Mouse (Mus musculus): ENCODE data around the gene Bcl2l1. TPM values are rescaled to one million over a fixed set of nuclear protein-coding genes. Genes with fewer than 3 reads are reported as not detected.

Gene Bcl2l1
- total RNA-seq, 2 experiments from 2014 or later = 120 to 127 TPM

DNA sequence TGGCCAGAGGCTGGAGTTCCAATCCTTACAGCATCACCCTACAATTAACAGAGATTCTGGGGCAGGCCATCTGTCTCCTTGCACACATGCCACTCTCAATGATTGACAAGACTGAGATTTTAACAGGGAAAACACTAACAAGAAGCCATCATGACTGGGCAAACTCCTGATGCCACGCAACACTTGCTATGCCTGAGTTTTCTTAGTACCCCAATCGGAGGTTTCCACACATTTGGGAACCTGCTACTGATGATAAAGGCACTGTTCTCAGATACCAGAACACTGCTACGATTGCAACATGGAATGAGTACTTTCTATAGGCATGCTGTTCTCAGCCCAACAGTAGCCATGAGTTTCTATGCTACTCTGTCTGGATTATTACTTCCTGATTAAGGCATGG, 5.0 kb downstream of the Bcl2l1 start:
- intact Hi-C loops (cut with DNase I) = no loop called here
- no peak for DNase-seq (ENCODE audit: low spot score in 2 of 2)

DNA sequence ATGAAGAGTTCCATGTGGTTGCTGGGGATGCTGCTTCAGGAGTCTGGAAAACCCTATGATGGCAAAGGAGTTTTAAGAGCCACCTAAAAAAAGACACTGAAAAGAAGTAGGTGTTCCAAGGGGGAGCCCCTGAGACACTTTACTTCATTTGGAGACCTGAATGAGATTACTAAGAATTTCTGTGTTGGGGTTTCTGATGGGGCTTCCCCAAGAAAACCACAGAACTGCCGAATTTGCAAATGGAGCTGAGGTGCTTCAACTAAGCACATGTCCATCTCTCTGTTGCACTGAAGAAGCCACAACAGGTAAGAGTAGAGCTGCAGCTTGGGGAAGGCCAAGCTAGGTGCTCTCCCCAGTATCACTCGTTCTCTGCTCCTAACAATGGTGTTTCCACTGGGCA, 5.8 kb downstream of the Bcl2l1 start:
- intact Hi-C loops (cut with DNase I) = no loop called here
- DNase-seq (ENCODE audit: low spot score in 2 of 2) = no peak

DNA sequence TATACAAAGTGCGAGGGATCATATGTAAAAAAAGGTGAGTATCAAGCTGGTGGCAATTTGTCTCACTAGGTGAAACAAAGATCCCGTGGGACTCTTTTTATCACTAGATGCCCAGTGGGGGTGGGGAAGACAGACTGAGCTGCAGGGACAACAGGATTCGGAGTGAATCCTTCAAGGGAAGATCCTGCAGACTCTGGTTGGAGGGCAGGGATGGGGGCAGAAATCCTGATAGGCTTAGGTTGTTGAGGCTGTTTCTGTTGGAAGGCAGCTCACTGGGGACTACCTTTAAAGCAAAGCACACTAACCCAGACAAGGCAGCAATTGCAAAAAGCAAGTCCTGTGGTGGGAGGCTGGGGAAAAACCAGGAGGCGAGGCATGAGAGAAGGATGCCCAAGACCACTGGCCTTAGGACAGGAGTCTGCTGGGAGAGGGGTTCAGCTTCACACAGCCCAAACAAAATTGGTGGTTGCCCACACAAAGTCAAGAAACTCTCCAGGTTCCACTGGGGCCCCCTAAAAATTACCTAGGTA, 6.3 kb downstream of the Bcl2l1 start:
- intact Hi-C loops (cut with DNase I) = no loop called here
- no peak for DNase-seq (ENCODE audit: low spot score in 2 of 2)

DNA sequence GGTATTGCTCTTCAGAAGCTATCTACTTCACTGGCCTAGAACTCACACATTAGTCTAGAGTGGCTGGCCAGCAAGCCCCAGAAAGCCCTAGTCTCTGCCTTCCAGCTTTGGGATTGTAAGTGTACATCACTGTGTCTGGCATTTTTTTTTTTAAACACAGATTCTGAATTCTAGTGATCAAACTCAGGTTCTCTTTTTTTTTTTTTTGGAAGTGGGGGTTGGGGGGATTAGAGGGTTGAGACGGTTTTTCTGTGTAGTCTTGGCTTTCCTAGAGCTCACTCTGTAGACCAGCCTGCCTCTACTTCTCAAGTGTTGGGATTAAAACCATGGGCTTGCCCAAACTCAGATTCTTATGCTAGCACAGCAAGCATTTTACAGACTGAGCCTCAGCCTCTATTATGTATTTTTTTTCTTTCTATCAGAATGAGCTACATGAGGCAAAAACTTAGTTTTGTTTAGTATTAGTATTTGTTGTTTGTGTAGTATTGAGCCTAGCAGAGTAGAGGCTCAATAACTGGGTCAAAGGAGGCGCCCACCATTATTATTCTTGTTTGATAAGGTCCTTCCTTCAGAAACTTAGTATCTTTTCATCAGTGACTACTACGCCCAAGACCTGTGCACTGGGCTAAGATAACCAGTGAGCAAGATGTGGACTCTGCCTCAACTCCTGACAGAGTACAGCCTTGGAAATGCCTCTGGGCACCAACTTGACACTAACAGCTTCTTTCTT, 6.9 kb downstream of the Bcl2l1 start:
- intact Hi-C loops (cut with DNase I) = no loop called here
- DNase-seq (ENCODE audit: low spot score in 2 of 2) = no peak

DNA sequence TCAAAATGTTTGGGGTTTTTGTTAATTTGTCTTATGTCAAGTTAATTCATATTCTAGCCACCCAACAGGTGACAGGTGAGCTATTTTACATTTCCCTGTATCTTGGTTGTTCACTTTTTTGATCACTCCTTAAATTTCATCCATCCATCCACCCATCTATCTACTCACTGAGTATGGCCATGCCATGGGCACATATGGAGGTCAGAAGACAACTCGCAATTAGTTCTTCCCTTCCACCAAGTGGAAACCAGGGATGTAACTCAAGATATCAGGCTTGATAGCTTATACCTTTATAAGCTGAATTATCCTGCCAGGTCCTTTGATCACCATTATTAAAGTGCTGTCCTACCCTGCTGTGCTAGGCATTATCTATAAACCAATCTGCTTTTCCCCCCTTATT, 7.8 kb downstream of the Bcl2l1 start:
- no peak for DNase-seq (ENCODE audit: low spot score in 2 of 2)
- intact Hi-C loops (cut with DNase I) = no loop called here

- intact Hi-C loops (cut with DNase I) = no loop called here
- no peak for DNase-seq (ENCODE audit: low spot score in 2 of 2)
Measured at GRCm38 (mm10) chr2:152821566-152821965, 10.0 kb downstream of the Bcl2l1 start.

DNA sequence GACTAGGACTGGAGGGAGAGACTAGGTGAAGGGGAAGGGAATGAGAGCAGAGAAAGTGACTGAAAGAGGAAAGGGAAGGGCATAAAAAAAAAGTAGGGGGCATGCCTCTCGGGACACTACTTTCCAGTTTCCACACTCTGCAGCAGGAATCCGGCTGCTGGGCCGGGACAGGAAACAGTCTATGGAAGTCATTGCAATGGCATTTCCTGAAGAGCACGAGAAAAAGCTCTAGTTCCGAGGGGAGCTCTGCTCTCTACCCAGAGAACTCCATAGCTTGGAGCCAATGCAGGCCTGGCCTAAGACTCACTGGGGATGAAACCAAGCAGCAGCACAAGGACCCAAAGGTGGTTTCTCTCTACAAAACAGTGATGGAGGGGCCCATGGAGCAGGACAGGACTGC, 10.5 kb downstream of the Bcl2l1 start:
- intact Hi-C loops (cut with DNase I) = no loop called here
- DNase-seq (ENCODE audit: low spot score in 2 of 2) = no peak

- DNase-seq (ENCODE audit: low spot score in 2 of 2) = peak; percentile 37 to 63
- intact Hi-C loops (cut with DNase I) = no loop called here
Measured at GRCm38 (mm10) chr2:152820369-152820768, 11.2 kb downstream of the Bcl2l1 start.

- DNase-seq (ENCODE audit: low spot score in 2 of 2) = peak in 1 of 2 experiments; percentile 26
- intact Hi-C loops (cut with DNase I) = no loop called here
Measured at GRCm38 (mm10) chr2:152819926-152820325, 11.6 kb downstream of the Bcl2l1 start.

DNA sequence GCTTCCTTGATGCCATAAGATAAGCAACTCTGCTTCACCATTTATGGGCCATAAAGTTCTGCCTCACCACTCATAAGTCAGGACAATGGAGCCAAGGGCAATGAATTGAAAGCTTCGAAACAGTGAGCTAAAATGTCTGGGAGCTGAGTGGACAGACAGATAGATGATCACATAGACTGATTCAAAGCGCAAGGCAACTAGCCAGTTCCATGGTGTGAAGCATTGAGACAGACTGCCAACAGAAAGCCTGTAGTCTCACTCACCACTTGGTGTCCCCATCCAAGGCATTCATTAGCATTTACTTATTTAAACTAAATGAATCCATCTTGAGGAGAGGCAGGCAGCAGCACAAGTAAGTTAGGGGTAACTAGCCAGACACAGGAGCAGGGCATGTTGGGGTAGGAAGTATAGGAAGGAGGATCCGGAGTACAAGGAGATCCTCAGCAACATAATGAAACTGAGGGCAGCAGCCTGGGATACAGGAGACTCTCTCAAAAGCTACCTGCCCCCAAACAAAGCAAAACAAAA, 12.4 kb downstream of the Bcl2l1 start:
- intact Hi-C loops (cut with DNase I) = no loop called here
- no peak for DNase-seq (ENCODE audit: low spot score in 2 of 2)

- no peak for DNase-seq (ENCODE audit: low spot score in 2 of 2)
- intact Hi-C loops (cut with DNase I) = no loop called here
Measured at GRCm38 (mm10) chr2:152818679-152819078, 12.8 kb downstream of the Bcl2l1 start.

DNA sequence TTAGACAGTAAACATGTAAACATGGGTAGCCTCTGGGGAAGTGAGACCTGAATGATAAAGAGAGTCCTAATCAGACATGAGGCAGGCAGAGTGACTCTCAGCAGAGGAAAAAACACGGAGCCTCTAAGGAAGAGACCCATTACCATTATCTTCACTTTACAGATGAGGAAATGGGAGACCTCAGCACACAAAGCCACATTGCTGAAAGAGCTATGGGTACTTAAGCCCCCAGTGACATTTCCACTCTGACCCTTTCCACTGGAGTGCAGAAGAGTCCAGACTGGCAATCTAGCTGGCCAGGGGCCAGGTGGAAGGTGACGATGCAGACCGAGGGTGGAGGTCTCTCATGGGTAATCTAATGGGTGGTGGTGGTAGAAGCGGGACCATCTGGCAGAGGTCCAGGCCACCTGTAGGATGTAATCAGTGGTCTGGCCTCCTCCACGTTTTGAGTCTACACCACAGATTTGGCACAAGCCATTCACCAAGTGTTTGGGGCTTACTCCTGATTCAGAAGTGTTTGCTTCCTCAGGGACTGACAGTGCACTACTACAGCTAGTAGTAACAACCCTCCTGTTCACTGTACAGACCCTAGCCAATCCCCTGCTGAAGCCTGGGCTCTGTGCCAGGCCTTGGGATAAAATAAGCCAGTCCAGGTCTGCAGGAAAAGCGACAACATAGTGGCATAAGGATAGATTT, 13.8 kb downstream of the Bcl2l1 start:
- intact Hi-C loops (cut with DNase I) = no loop called here
- no peak for DNase-seq (ENCODE audit: low spot score in 2 of 2)

DNA sequence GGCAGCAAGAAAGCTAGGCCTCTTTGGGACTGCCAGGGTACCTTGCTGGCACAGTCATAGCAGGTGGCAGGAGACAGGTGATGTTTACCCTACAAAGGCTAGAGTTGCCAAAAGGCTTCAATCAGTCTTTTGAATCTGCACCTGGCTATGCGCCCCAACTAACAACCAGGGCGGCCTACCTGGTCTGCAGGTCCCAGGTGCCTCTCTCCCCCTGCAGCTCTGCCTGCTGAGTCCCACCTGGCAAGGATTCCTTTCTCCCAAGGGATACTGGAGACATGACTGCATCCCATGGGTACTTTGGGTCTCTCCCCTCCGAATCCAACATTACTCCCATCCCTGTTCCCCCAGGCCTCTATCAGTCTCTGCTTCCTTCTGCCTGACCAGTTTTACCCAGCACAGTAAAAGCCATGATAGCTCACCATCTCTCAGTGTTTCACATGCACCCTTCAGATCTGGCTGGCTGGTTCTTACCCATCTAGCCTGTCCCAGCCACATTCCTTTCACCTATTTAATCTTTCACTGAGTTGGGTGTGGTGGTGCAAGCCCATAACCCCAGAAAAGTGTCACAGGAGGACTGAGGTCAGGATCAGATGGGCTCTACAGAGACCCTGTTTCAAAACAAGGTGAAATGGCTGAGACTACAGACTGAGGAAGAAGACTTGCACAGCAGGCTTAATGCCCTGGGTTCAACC, 14.7 kb downstream of the Bcl2l1 start:
- intact Hi-C loops (cut with DNase I) = no loop called here
- no peak for DNase-seq (ENCODE audit: low spot score in 2 of 2)

- intact Hi-C loops (cut with DNase I) = no loop called here
- DNase-seq (ENCODE audit: low spot score in 2 of 2) = no peak
Measured at GRCm38 (mm10) chr2:152815879-152816656, 15.5 kb downstream of the Bcl2l1 start.

DNA sequence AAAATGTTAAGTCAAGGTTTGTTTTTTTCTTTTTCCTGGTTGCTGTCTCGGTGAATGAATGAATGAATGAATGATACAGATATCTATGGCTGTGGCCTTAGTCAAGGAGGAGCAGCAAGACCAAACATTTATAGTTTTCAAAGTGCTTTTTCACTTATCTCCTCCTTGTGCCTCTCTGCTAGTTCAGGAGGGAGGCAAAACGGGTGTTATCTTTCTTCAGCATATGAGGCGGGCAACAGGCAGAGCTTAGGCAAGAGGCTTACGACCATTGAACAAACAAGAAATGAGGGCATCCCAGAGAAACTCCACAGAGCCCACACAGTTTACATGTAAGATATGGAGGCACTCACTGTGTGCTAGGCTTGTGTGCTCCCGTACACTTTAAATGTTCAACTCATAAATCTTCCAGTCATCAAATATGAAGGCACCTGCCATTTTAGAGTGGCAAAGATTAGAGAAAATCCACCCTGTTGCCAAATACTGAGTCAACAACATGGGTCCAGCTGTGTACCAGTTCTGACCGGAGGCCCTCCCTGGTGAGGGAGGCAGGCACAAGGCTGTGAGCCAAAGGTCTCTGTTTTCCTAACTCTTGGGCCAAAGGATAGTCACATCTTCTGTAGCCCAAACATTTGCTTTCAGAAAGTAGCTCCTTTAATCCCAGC, 17.2 kb downstream of the Bcl2l1 start:
- no peak for DNase-seq (ENCODE audit: low spot score in 2 of 2)
- intact Hi-C loops (cut with DNase I) = no loop called here

GRCm38 (mm10) chr2:152813232-152813631, 18.3 kb downstream of the Bcl2l1 start:
- no peak for DNase-seq (ENCODE audit: low spot score in 2 of 2)

DNA sequence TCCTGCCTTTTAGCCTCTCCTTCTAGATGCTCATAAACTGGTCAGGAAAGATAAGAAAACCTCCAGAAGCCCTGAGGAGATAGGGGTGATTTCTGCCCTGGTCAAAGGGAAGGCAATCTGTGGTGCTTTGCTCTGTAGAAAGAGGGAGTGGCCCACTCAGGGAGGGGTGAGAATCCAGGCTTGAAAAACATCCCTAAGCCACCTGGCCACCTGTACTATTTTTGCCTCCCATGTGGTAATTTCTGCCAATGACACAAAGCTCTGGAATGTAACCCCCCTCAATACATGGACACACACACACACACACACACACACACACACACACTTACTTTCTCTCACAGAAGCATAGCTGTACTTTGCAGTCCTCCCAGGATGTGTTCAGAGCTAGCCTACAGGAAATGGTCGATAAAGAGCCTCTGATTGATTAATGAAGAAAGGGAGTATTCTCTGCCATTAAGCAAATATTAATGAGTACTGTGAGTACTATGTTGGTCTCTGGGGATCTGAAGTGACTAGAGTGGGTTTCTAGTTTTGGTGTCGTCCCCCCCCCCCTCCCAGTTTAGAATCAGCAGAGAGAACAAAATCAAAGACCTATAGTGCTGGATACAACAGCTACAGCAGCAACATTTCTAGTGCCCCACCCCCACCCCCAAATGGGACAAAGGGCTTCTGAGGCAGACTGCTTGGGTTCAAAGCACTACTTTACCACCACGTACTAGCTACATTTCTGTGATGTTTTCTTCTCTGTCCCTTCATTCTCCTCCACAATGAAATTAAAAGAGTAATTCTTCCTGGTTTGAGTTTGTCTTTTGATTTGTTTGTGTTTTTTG, 20.0 kb downstream of the Bcl2l1 start:
- DNase-seq (ENCODE audit: low spot score in 2 of 2) = no peak
- intact Hi-C loops (cut with DNase I) = no loop called here

More at GRCm38 (mm10) chr2:152813232-152813631, 18.3 kb downstream of the Bcl2l1 start:
- intact Hi-C loops (cut with DNase I) = no loop called here

Measured in left cerebral cortex, postnatal 14 days (tissue).